Mouse (Mus musculus) embryonic facial prominence, embryonic 11.5 days (tissue): ENCODE measurements at regions not wholly inside any gene's neighbourhood (a gene's known extent, or its start where the extent isn't known, plus 50 kb on each side); places are given as distances from the start of the nearest gene placed in this dataset.
A peak's percentile ranks its signal among the peaks of the same experiment; 100 is the strongest.

Experiments
- ATAC-seq: fragments of 200-750 bp; cut with Nextera tagmentation; replicated peaks from 2 replicates; pipeline ENCODE4 v1.8.0; 2017; ENCODE audit warnings: low read depth; ENCODE audit not compliant: insufficient number of reproducible peaks, low FRiP score, low TSS enrichment
- DNase-seq: peaks from one replicate; pipeline ENCODE4 v3.0.0-alpha.2; 2015; ENCODE audit warnings: low spot score
- H3K27ac ChIP-seq: fragments of 300-500 bp; sonication (generic); replicated peaks from 2 replicates; pipeline ENCODE4 v1.5.1; 2014; ENCODE audit warnings: mild to moderate bottlenecking, low read depth, low read length, control low read depth
- H3K27me3 ChIP-seq: fragments of 300-500 bp; sonication (generic); 2 replicates; pipeline ENCODE4 v1.6.1; 2014; ENCODE audit warnings: mild to moderate bottlenecking, low read length, moderate library complexity, mixed read lengths; ENCODE audit not compliant: control insufficient read depth, insufficient read depth
- H3K36me3 ChIP-seq: fragments of 300-500 bp; sonication (generic); replicated peaks from 2 replicates; pipeline ENCODE4 v1.6.1; 2014; ENCODE audit warnings: low read depth, mild to moderate bottlenecking, low read length, moderate library complexity, mixed read lengths; ENCODE audit not compliant: control insufficient read depth, insufficient read depth
- H3K4me1 ChIP-seq: fragments of 300-500 bp; sonication (generic); 2 replicates; pipeline ENCODE4 v1.6.1; 2014; ENCODE audit warnings: low read length, mixed read lengths; ENCODE audit not compliant: control insufficient read depth, insufficient read depth
- H3K4me2 ChIP-seq: fragments of 300-500 bp; sonication (generic); 2 replicates; pipeline ENCODE4 v1.6.1; 2014; ENCODE audit warnings: low read depth, mild to moderate bottlenecking, control low read depth, low read length, moderate library complexity
- H3K4me3 ChIP-seq: fragments of 300-500 bp; sonication (generic); 2 replicates; pipeline ENCODE4 v1.5.1; 2014; ENCODE audit warnings: low read depth, low read length, control low read depth
- H3K9ac ChIP-seq: fragments of 300-500 bp; sonication (generic); replicated peaks from 2 replicates; pipeline ENCODE4 v1.6.1; 2014; ENCODE audit warnings: mild to moderate bottlenecking, control low read depth, low read length
- H3K9me3 ChIP-seq: fragments of 300-500 bp; sonication (generic); replicated peaks from 2 replicates; pipeline ENCODE4 v1.6.1; 2016; ENCODE audit warnings: mild to moderate bottlenecking, low read length, inconsistent platforms, mixed read lengths; ENCODE audit not compliant: control insufficient read depth
- WGBS: fragments of 180-500 bp; shearing (Covaris S2); extraction: QIAGEN DNeasy Blood & Tissue Kit; methylation state at CpG from one replicate; pipeline ENCODE4 v1.1.7; 2014; 5-methylcytosine and 5-hydroxymethylcytosine counted together

- 84% methylated on average over 15 of the region's 15 CpGs for WGBS
- Histone ChIP-seq H3K4me2 (no peak overlapping the region), H3K27ac (no peak overlapping the region), H3K9ac (no peak overlapping the region), H3K4me1 (no peaks in the 10 kb centered on the region), H3K9me3 (no peaks in the 10 kb centered on the region), H3K27me3 (no peaks in the 10 kb centered on the region), H3K4me3 (no peak overlapping the region), H3K36me3 (no peaks in the 10 kb centered on the region)
- ATAC-seq (no peak), DNase-seq (no peak)
Measured at GRCm38 (mm10) chr8:36018993-36019753, 253.6 kb downstream of the Gm19410 start.

GRCm38 (mm10) chr8:36019895-36020294 is 254.3 kb downstream of the Gm19410 start:
- Histone ChIP-seq H3K27ac (no peak overlapping the region), H3K9me3 (no peaks in the 10 kb centered on the region), H3K27me3 (no peaks in the 10 kb centered on the region), H3K4me1 (no peaks in the 10 kb centered on the region), H3K4me2 (no peak overlapping the region), H3K9ac (no peak overlapping the region), H3K4me3 (no peak overlapping the region), H3K36me3 (no peaks in the 10 kb centered on the region)
- ATAC-seq (no peak), DNase-seq (no peak)
- WGBS: 90% methylated on average over 7 of the region's 7 CpGs

- H3K27ac ChIP-seq: no peak overlapping the region
- H3K36me3 ChIP-seq: no peaks in the 10 kb centered on the region
- DNase-seq: no peak
- H3K4me3 ChIP-seq: no peak overlapping the region
- H3K4me2 ChIP-seq: no peak overlapping the region
- WGBS: 85% methylated on average over 11 of the region's 11 CpGs
- H3K9me3 ChIP-seq: no peaks in the 10 kb centered on the region
- H3K9ac ChIP-seq: no peak overlapping the region
- H3K4me1 ChIP-seq: no peaks in the 10 kb centered on the region
- ATAC-seq: no peak
- H3K27me3 ChIP-seq: no peaks in the 10 kb centered on the region
Measured at GRCm38 (mm10) chr8:36027586-36027985, 262.0 kb downstream of the Gm19410 start.

DNA sequence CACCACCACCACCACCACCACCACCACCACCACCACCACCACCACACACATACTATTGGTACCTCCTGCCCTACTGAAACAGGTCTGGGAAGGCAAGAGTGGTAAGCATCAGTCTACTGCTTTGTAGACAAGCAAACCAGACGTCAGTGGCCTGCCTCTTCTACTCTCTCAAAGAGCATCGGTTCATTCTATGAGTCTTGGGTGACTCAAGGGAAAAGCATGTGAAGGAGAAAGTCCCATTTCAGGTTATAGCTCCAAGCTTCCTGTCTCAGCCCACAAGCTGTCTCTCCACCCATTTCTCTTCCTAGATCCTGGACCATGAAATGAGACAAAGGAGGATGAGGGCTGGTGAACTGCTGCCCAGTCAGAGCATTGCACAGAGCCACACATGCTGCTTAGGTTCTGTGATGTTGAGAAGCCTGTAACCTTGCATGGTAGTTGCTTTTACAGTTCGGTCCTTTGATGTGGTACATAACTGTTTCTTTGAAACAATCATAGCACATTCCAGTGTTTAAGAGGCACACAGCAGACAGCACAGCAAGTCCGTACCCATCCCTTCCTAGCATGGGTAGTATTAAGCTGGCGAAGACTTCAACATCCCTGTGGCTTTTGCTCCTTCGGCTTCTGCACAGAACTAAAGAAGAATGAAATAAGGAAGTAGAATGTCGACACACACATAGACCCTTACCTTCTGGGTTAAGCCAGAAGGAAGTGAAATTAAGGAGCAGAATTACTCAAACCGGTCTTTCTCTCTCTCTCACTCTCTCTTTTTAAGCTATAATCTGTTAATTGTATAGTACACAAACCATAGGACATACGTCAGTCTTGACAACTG is 262.7 kb downstream of the Gm19410 start:
- H3K9me3 ChIP-seq: no peaks in the 10 kb centered on the region
- H3K4me3 ChIP-seq: no peak overlapping the region
- H3K36me3 ChIP-seq: no peaks in the 10 kb centered on the region
- ATAC-seq: no peak
- H3K4me1 ChIP-seq: no peaks in the 10 kb centered on the region
- no peaks in the 10 kb centered on the region for H3K27me3 ChIP-seq
- H3K4me2 ChIP-seq: no peak overlapping the region
- WGBS: 84% methylated on average over 9 of the region's 9 CpGs
- H3K27ac ChIP-seq: no peak overlapping the region
- no peak overlapping the region for H3K9ac ChIP-seq
- no peak for DNase-seq

GRCm38 (mm10) chr8:36029445-36029844 is 263.9 kb downstream of the Gm19410 start:
- no peaks in the 10 kb centered on the region for H3K27me3 ChIP-seq
- H3K27ac ChIP-seq: no peak overlapping the region
- no peak overlapping the region for H3K9ac ChIP-seq
- H3K36me3 ChIP-seq: no peaks in the 10 kb centered on the region
- 82% methylated on average over 2 of the region's 2 CpGs for WGBS
- H3K9me3 ChIP-seq: no peaks in the 10 kb centered on the region
- DNase-seq (no peak), ATAC-seq (no peak)
- H3K4me2 ChIP-seq: no peak overlapping the region
- no peaks in the 10 kb centered on the region for H3K4me1 ChIP-seq
- H3K4me3 ChIP-seq: no peak overlapping the region

GRCm38 (mm10) chr8:36030237-36030636 is 264.6 kb downstream of the Gm19410 start:
- ATAC-seq: 0 out of 2 replicates have a peak, but pooled peaks have one; percentile 14
- H3K4me1 ChIP-seq: no peaks in the 10 kb centered on the region
- no peak overlapping the region for H3K9ac ChIP-seq
- H3K4me2 ChIP-seq: no peak overlapping the region
- no peaks in the 10 kb centered on the region for H3K36me3 ChIP-seq
- no peaks in the 10 kb centered on the region for H3K9me3 ChIP-seq
- DNase-seq: no peak
- H3K27me3 ChIP-seq: no peaks in the 10 kb centered on the region
- 56% methylated on average over 3 of the region's 3 CpGs for WGBS
- no peak overlapping the region for H3K27ac ChIP-seq
- H3K4me3 ChIP-seq: no peak overlapping the region

- Histone ChIP-seq H3K4me2 (no peak overlapping the region), H3K9ac (no peak overlapping the region), H3K27me3 (no peaks in the 10 kb centered on the region), H3K4me3 (no peak overlapping the region), H3K4me1 (no peaks in the 10 kb centered on the region), H3K36me3 (no peaks in the 10 kb centered on the region), H3K27ac (no peak overlapping the region), H3K9me3 (no peaks in the 10 kb centered on the region)
- 79% methylated on average over 10 of the region's 10 CpGs for WGBS
- ATAC-seq (no peak), DNase-seq (no peak)
Measured at GRCm38 (mm10) chr8:36031966-36032719, 266.6 kb downstream of the Gm19410 start.
